ENCODE assay signal across 26 mouse cellular contexts in the genomic region with DNA sequence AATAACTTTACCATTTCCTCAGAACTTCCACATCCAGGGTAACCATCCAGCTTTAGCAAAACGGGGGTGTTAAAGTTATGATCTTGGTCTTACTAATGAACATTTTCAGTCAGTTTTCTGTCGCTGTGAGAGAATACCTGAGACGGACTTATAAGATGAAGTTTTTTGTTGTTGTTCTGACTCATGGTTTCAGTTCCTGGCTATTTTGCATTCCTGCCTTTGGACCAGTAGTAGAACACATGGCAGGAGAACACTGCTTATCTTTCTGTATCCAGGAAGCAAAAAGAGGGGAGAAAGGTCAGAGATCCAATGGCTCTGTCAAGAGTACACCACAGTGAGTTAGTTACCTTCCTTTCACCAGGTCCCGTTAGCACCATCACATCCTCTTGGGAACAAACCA. TPM values are rescaled to one million over a fixed set of nuclear protein-coding genes. Genes with fewer than 3 reads are reported as not detected.
"Had no signal": no experiment of that assay in that cellular context is flagged by ENCODE, and none has a peak within 500 bp of the region (broad histone marks: within the 10 kb centered on the region; RNA-seq: fewer than 3 reads in every experiment).

No protein-coding gene starts in this region.

- H3K27me3 ChIP-seq: kidney, embryonic 15.5 days; limb, embryonic 12.5 days; limb, embryonic 15.5 days; midbrain, embryonic 12.5 days; midbrain, embryonic 15.5 days; stomach, embryonic 15.5 days had no signal

- H3K27ac ChIP-seq: kidney, embryonic 15.5 days; limb, embryonic 12.5 days; limb, embryonic 15.5 days; liver, embryonic 12.5 days; liver, embryonic 15.5 days; midbrain, embryonic 12.5 days; midbrain, embryonic 15.5 days; stomach, embryonic 15.5 days had no signal

- H3K4me3 ChIP-seq: kidney, embryonic 15.5 days; limb, embryonic 12.5 days; limb, embryonic 15.5 days; liver, embryonic 12.5 days; liver, embryonic 15.5 days; midbrain, embryonic 12.5 days; midbrain, embryonic 15.5 days; stomach, embryonic 15.5 days had no signal

- H3K9ac ChIP-seq: kidney, embryonic 15.5 days; limb, embryonic 12.5 days; limb, embryonic 15.5 days; liver, embryonic 12.5 days; liver, embryonic 15.5 days; midbrain, embryonic 12.5 days; midbrain, embryonic 15.5 days; stomach, embryonic 15.5 days had no signal

- H3K4me1 ChIP-seq: limb, embryonic 12.5 days; midbrain, embryonic 12.5 days; midbrain, embryonic 15.5 days; stomach, embryonic 15.5 days had no signal

- H3K4me2 ChIP-seq: kidney, embryonic 15.5 days; limb, embryonic 12.5 days; limb, embryonic 15.5 days; liver, embryonic 12.5 days; liver, embryonic 15.5 days; midbrain, embryonic 12.5 days; midbrain, embryonic 15.5 days; stomach, embryonic 15.5 days had no signal

- H3K36me3 ChIP-seq: kidney, embryonic 15.5 days; limb, embryonic 12.5 days; limb, embryonic 15.5 days; liver, embryonic 12.5 days; liver, embryonic 15.5 days; midbrain, embryonic 12.5 days; midbrain, embryonic 15.5 days; stomach, embryonic 15.5 days had no signal

- H3K9me3 ChIP-seq: kidney, embryonic 15.5 days; limb, embryonic 12.5 days; limb, embryonic 15.5 days; liver, embryonic 12.5 days; liver, embryonic 15.5 days; midbrain, embryonic 12.5 days; midbrain, embryonic 15.5 days; stomach, embryonic 15.5 days had no signal

- ATAC-seq: liver, embryonic 12.5 days; midbrain, embryonic 15.5 days had no signal

- DNase-seq: kidney, adult 18-20 months; kidney, postnatal 10 days; kidney, postnatal 36 days; left cerebral cortex, postnatal 4 days; lung, adult 2 months; lung, postnatal 14 days; lung, postnatal 4 days; right cerebral cortex, adult 18-20 months; right cerebral cortex, postnatal 14 days; right cerebral cortex, postnatal 4 days; thymus, postnatal 25 days had no signal

RNA-seq across cellular contexts. Expression of a gene that starts 54.5 kb away (rescaled TPM):
- total RNA-seq: layer of hippocampus, postnatal 14 days; left cerebral cortex, adult 8-10 months; left cerebral cortex, postnatal 14 days; left cerebral cortex, postnatal 4 days; megakaryocyte-erythroid progenitor cell, adult 5-6 weeks; monocyte, adult 5-6 weeks had no signal
- polyA plus RNA-seq: kidney, embryonic 15.5 days; limb, embryonic 12.5 days; limb, embryonic 15.5 days; liver, embryonic 12.5 days; liver, embryonic 15.5 days; lung, adult 2 months; lung, embryonic 16.5 days; midbrain, embryonic 12.5 days; neural tube, embryonic 14.5 days had no signal
